Mouse (Mus musculus) heart, adult 18-20 months (tissue): ENCODE data around the gene Fto. TPM values are rescaled to one million over a fixed set of nuclear protein-coding genes. Genes with fewer than 3 reads are reported as not detected.

ENCODE experiments used
- DNase-seq, 2 experiments: peaks; one replicate each; pipeline ENCODE4 v3.0.0; 2021 to 2022; ENCODE audit warnings: mixed read lengths in 1 of 2
- total RNA-seq, 2 experiments: library from RNA; stranded (reverse); gene quantifications; 2 replicates each; pipeline ENCODE4 v1.2.3; 2021

Gene Fto
- total RNA-seq, 2 experiments from 2014 or later = 59.5 to 66.3 TPM

GRCm38 (mm10) chr8:91392261-91392660 lies 78.9 kb downstream of the Fto start:
- DNase-seq = no peak

DNA sequence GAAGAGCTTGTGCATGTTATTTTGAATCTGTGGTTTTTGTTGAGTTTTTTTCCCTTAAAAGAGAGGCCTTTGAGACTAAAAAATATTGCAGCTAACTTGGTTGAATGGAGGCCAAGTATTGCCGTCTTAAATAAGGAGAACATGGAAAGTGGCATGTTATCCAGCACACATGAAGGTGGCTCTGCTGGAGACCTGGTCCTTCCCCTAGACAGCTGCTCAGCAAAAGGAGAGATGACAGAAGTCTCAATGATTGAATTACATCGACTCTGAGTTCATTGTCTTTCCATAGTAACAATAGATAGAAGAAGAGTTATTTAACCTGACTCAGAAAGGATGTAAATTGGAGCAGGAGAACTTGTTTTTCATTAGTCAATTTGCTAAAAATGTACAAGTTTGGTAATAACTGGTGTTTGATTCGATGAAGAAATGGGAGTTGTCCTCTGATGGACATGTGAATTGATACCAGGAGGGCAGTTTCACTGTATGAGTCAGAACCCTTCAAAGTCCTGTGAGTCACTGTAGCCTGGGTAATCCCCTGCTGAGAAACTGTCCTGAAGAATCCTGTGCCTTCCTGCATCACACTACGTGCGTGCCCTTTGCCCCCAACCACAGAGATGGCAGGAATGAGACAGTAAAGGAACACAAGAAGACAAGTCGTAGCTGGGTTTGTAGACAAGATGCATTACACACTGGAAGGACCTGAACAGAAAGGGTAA lies 82.2 kb downstream of the Fto start:
- no peak for DNase-seq

DNA sequence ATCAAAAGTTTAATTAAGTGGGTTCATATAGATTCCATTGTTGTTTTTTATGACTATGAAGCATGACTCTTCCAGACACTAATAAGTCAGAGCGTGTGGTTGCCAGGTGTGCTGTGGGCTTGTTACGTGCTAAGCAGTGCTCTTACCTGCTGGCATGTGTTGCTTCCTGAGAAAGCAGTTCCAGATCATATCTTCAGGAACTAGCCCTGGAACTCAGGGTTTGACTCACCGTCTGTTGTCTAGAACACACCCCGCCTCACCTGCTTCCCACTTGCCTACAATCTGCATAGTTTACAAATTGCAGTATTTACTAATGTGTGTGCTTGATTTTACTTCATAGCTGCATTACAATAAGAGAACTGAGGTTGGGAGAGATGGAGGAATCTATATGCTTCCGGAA lies 84.7 kb downstream of the Fto start:
- no peak for DNase-seq

- DNase-seq = peak; percentile 51 to 76
Measured at GRCm38 (mm10) chr8:91402980-91403975, 90.0 kb downstream of the Fto start.

DNA sequence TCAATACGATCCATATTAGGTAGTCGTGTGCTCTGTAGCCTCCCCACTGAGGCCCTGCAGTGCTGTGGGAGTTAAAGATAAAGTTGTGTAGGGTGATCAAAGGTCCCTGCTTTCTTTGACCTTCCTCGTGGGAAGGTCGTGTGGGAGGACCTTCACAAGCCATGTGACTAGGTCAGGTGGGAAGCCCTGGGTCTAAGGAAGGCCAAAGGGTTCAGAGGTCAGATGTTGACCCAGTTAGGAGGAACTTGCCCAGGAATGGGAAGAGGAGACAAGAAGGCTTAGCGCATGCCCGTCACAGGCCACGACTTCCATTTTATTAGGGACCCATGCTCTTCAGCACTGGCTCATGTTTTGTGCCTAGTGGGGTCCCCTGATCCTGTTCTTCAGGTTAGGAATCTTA lies 91.0 kb downstream of the Fto start:
- DNase-seq = no peak

DNA sequence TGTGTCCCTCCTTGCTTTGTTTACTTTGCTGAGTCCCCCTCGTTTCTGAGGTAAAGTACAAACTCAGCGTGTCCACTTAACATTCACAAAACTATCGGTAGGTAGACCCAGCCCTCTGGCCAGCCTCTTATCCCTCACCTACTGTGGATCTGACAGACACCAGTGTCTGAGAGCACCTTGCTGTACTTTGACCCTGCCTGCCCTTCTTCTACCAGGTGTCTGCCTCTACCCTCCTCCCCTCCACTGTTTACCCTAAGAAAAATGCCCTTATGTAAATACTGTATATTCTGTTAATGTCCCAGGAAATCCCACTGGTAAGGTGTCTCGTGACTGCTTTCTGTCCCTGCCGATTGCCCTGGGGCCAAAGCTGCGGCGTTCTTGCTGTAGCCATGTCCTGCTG lies 91.8 kb downstream of the Fto start:
- DNase-seq = no peak

GRCm38 (mm10) chr8:91406624-91407290 lies 93.4 kb downstream of the Fto start:
- DNase-seq = no peak

GRCm38 (mm10) chr8:91407880-91408279 lies 94.6 kb downstream of the Fto start:
- DNase-seq = no peak

DNA sequence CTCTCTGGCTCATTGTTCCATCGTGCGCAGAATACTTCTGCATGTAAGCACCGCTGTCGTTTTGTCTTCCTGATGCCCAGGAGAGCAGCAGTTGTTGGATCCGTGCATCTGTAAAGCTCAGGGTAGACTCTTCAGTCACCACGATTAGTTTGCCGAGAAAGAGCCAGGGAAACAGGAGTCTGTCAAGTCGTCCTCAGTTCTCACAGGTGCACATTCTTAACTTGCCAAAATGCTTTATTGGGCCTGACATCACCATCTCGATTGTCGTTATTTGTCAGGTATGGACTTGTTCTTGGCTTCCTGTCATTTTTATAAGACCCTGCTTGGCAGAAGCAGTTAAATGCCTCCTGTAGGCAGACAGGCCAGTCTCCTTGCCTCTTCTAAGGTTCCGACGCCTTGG lies 96.7 kb downstream of the Fto start:
- DNase-seq = no peak

DNA sequence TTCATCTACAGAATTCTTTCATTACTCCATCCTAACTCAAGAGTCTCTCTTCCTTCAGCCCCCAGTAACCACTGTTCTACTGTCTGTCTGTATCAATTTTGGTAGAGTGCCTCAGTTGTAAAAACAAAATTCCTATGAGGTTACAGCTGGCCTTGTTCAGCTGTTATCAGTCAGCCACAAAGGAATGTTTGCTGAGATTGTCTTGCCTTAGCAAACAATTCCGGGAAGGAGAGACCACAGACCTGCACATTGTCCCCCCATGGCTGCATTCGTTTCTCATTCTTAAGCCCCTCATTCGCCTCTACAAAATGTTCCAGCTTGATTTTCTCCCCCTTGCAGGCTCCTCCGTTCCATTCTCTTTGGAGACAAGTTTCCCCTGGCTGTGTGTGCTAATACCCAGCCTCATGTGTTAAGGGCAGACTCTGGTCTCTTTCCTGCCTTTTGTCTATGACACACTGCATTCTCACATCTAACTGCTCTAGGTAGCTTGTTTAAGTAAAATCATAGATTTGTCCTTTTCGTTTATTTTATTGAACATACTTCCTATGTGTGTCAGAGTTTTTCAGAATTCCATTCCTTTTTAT lies 111.3 kb downstream of the Fto start:
- peak in 1 of 2 experiments; percentile 25 for DNase-seq

DNA sequence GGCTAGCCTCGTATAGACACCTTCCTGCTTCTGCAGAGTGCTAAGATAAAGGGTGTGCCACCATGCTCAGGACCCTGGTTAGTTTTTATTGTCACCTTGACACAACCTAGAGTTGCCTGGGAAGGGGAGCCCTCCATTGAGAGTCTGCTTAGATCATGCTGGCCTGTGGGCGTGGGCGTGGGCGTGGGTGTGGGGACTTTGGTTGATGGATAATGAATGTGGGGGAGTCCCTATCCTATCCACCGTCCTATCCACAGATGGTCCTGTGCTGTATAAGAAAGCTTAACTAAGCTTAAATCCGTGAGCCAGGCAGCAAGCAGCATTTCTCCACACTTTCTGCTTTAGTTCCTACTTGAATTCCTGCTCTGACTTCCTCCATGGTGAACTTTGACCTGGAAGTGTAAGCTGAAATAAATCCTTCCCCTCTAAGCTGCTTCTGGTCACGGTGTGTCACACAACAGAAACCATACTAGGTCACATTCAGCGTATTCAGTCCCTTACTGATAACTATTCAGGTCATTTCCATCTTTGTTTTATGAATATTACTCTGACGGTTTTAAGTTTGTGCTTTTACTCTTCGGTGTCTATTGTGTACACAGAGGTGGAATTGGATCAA lies 112.0 kb downstream of the Fto start:
- DNase-seq = no peak

- no peak for DNase-seq
Measured at GRCm38 (mm10) chr8:91426496-91426895, 113.2 kb downstream of the Fto start.

DNA sequence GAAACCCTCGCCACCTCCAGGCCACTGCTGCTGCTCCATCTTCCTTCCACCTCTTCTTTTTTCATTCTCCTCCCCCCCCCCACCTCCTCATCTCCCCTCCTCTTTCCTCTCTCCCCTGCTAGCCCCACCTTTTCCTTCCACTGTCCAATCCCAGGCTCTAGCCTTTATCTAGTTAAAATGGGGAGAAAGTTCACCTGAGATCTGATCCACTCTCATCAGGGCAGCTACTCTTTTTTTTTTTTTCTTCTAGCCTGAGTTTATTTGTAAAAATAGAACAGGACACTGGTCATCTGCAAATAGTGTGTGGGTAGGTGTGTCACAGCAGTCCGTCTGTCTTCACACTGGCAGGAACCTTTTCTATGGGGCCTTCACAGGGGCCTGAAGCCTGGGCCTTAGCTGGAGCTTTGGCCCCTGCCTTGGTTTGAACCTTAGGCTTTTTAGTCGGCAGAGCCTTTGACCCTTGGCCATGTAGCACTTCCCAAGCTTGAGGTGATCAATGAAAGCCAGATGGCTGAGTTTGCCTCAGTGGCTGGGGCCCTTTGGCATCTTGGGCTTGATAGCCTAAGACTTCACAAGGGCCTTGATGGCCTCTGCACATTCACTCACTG lies 117.1 kb downstream of the Fto start:
- no peak for DNase-seq

DNA sequence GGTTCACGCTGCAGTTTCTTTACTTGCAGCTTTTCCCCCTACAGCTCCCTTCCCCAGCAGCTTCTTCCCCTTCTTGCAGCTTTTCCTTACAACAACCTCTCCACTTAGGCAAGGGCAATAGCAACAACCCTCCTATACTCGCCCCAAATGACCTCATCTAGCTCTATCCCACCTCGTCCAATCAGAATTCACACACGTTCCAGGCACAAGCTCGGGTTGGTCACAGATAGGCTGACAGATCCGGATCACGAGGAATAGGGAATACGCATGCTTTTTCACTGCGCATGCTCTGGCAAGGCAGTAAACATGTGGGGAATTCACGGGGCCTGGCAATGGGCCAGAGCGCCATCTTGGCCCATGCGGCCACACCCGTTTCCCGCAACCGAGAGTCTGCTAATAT lies 122.7 kb downstream of the Fto start:
- DNase-seq = no peak

DNA sequence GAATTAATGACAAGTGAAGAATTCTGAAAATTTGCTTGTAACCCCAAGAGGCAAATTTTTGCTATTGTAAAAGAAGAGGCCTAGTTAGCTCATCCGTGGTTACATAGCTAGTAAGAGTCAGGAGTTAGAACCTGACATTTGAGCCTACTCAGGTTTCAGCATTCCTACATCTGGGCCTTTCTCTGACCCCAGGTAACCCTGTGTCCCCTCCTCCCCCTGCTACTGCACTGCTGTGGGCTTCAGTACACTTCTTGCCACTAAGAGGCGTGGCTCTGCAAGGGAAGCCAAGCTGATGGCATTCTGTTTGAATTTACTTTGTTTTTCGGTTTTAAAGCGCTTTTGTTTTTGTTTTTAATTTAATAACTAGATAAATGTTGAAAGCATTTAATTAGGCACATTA lies 130.6 kb downstream of the Fto start:
- DNase-seq = no peak

- DNase-seq = peak in 1 of 2 experiments; percentile 14
Measured at GRCm38 (mm10) chr8:91444636-91445410, 131.5 kb downstream of the Fto start.

DNA sequence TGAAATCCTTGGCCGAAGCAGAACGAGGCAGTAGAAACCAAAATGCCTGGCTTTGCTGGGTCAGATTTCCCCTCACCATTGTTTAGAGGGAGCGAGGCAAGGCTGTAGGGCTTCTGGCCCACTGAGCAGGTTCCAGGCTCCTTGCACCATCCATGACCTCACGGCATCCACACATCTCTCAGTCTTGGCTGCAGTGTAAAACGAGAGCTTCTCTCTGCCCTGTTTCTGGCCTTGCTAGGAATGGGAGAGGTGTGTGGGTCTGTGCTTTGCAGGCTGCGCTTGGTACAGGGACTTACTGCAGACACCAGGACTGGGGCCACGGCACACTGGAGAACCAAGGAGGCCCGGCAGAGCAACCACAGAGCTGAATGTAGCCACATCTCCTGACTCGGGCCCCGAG lies 132.2 kb downstream of the Fto start:
- peak; percentile 33 to 35 for DNase-seq

DNA sequence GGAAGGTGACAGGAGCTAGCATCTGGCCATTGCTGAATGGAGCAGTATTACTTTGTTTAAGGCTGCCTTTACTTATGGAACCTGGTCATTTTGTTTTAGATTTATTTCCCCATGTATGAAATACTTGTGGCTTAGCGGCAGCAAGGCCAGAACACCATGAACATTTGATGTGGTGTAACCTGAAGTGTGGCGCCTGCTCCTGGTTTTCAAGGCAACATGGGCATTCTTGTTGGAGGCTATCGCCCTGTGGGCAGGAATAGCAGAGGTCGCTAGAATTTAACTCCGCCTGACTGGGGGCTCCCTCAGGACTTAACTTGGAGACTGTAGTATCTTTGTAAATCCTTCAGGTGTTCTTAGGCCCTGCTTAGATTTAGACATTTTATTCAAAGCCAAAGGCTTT lies 132.7 kb downstream of the Fto start:
- DNase-seq = no peak

GRCm38 (mm10) chr8:91448667-91449329 lies 135.5 kb downstream of the Fto start:
- no peak for DNase-seq

GRCm38 (mm10) chr8:91454926-91455325 lies 141.6 kb downstream of the Fto start:
- DNase-seq = no peak
